Mouse (Mus musculus) thymus, postnatal 10 days (tissue): ENCODE results near the gene Mcf2l.

Source experiments
- DNase-seq, 2 experiments: peaks; one replicate each; pipeline ENCODE4 v3.0.0; 2021; ENCODE audit warnings: low spot score in 2 of 2

The Mcf2l gene

GRCm38 (mm10) chr8:12912011-12912410 is 38.4 kb downstream of the Mcf2l start:
- DNase-seq = no peak

GRCm38 (mm10) chr8:12915187-12916006 is 41.8 kb downstream of the Mcf2l start:
- no peak for DNase-seq

GRCm38 (mm10) chr8:12916156-12916900 is 42.7 kb downstream of the Mcf2l start:
- no peak for DNase-seq

GRCm38 (mm10) chr8:12917029-12917428 is 43.4 kb downstream of the Mcf2l start:
- DNase-seq = no peak

- DNase-seq = no peak
Observed at GRCm38 (mm10) chr8:12917831-12918230, 44.2 kb downstream of the Mcf2l start.

GRCm38 (mm10) chr8:12920599-12920998 is 47.0 kb downstream of the Mcf2l start:
- DNase-seq = no peak

GRCm38 (mm10) chr8:12925051-12925450 is 51.4 kb downstream of the Mcf2l start:
- DNase-seq = no peak

GRCm38 (mm10) chr8:12925941-12926381 is 52.4 kb downstream of the Mcf2l start:
- DNase-seq = no peak

GRCm38 (mm10) chr8:12927204-12927983 is 53.8 kb downstream of the Mcf2l start:
- DNase-seq = no peak

GRCm38 (mm10) chr8:12928033-12928432 is 54.4 kb downstream of the Mcf2l start:
- no peak for DNase-seq

GRCm38 (mm10) chr8:12928931-12929330 is 55.3 kb downstream of the Mcf2l start:
- DNase-seq = no peak

GRCm38 (mm10) chr8:12930290-12930689 is 56.7 kb downstream of the Mcf2l start:
- no peak for DNase-seq

- DNase-seq = no peak
Observed at GRCm38 (mm10) chr8:12931426-12931825, 57.8 kb downstream of the Mcf2l start.

- DNase-seq = no peak
Observed at GRCm38 (mm10) chr8:12932520-12932919, 58.9 kb downstream of the Mcf2l start.

GRCm38 (mm10) chr8:12933765-12934164 is 60.2 kb downstream of the Mcf2l start:
- no peak for DNase-seq

GRCm38 (mm10) chr8:12934453-12935043 is 60.9 kb downstream of the Mcf2l start:
- no peak for DNase-seq

GRCm38 (mm10) chr8:12940549-12940948 is 66.9 kb downstream of the Mcf2l start:
- no peak for DNase-seq

- DNase-seq = no peak
Observed at GRCm38 (mm10) chr8:12941161-12941926, 67.7 kb downstream of the Mcf2l start.

GRCm38 (mm10) chr8:12947604-12948573 is 74.3 kb downstream of the Mcf2l start:
- DNase-seq = no peak

- no peak for DNase-seq
Observed at GRCm38 (mm10) chr8:12948574-12948961, 75.0 kb downstream of the Mcf2l start.
